Mouse (Mus musculus) neural tube, embryonic 15.5 days (tissue): Measurements from ENCODE around the gene Rasgef1b. TPM values are rescaled to one million over a fixed set of nuclear protein-coding genes. Genes with fewer than 3 reads are reported as not detected.
A peak's percentile ranks its signal among the peaks of the same experiment; 100 is the strongest.

Source experiments
- ATAC-seq: fragments of 200-750 bp; cut with Nextera tagmentation; 2 replicates; pipeline ENCODE4 v1.8.0; 2017; ENCODE audit warnings: mild to moderate bottlenecking, moderate TSS enrichment, moderate library complexity; ENCODE audit not compliant: low FRiP score
- H3K27ac ChIP-seq: fragments of 300-500 bp; sonication (generic); replicated peaks from 2 replicates; pipeline ENCODE4 v1.5.1; 2015; ENCODE audit warnings: mild to moderate bottlenecking, inconsistent platforms
- H3K27me3 ChIP-seq: fragments of 300-500 bp; sonication (generic); replicated peaks from 2 replicates; pipeline ENCODE4 v1.6.1; 2015; ENCODE audit warnings: inconsistent platforms
- H3K36me3 ChIP-seq: fragments of 300-500 bp; sonication (generic); 2 replicates; pipeline ENCODE4 v1.6.1; 2015; ENCODE audit warnings: inconsistent platforms
- H3K4me1 ChIP-seq: fragments of 300-500 bp; sonication (generic); 2 replicates; pipeline ENCODE4 v1.6.1; 2015; ENCODE audit warnings: inconsistent platforms
- H3K4me2 ChIP-seq: fragments of 300-500 bp; sonication (generic); 2 replicates; pipeline ENCODE4 v1.6.1; 2015; ENCODE audit warnings: inconsistent platforms, mild to moderate bottlenecking, moderate library complexity
- H3K4me3 ChIP-seq: fragments of 300-500 bp; sonication (generic); replicated peaks from 2 replicates; pipeline ENCODE4 v1.5.1; 2015; ENCODE audit warnings: mild to moderate bottlenecking, inconsistent platforms
- H3K9ac ChIP-seq: fragments of 300-500 bp; sonication (generic); replicated peaks from 2 replicates; pipeline ENCODE4 v1.6.1; 2015; ENCODE audit warnings: mild to moderate bottlenecking, inconsistent platforms
- H3K9me3 ChIP-seq: fragments of 300-500 bp; sonication (generic); replicated peaks from 2 replicates; pipeline ENCODE4 v1.6.1; 2016; ENCODE audit warnings: inconsistent platforms
- WGBS: fragments of 180-500 bp; shearing (Covaris S2); methylation state at CpG from one replicate; pipeline ENCODE4 v1.1.7; 2015; ENCODE audit warnings: mixed read lengths; 5-methylcytosine and 5-hydroxymethylcytosine counted together
- polyA plus RNA-seq: library from polyadenylated mRNA; unstranded; fragments of >200 nt; fragmentation: Nextera tagmentation; extraction: Ambion mirVana; gene quantifications from 2 replicates; pipeline ENCODE4 v1.2.1, GENCODE M21; 2015

Gene Rasgef1b
- polyA plus RNA-seq, 1 experiment from 2014 or later, result 53.9 TPM

DNA sequence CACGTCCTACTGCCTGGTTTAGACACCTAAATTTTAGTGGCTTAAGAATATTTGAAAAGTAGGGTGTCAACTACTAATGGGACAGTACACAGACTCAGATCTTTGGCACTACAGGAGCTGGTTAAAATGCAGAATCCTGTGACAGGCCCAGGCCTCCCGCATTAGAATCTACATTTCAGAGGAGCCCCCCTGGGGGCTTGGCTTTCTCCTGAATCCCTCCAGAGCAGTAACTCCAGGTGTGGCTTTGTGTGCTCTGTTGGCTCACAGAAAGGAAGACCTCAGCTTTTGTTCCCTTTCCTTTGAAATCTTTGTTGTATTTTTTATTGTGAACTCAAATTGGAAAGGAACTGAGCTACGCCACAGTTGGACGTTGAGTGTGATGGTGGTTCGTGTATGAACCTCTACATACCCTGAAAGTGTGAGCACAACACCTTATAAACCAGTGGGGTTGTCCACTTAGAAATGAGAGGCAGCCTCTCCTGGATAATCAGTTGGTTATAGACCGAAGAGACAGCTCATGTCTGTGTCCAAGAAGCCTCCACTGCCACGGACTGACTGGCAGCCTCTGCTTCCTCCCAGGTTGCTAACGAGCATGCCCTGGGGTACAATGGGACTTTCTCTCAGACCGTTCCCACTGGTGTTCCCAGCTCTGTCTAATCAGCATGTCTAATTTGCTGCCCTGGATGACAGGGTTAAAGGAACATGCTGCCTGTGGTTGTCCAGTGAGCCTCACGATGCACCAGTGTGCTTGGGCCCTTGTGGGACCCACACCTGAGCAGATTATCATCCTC lies 9.3 kb upstream of the Rasgef1b start:
- Histone ChIP-seq H3K9ac (no peak overlapping the region), H3K36me3 (no peaks in the 10 kb centered on the region), H3K27me3 (no peaks in the 10 kb centered on the region), H3K4me1 (peaks cover 10% of the 10 kb centered on the region; the same call in 1 of the 2 replicates), H3K4me2 (no peak overlapping the region), H3K4me3 (no peak overlapping the region), H3K9me3 (no peaks in the 10 kb centered on the region), H3K27ac (no peak overlapping the region)
- WGBS, result 20% methylated on average over 10 of the region's 10 CpGs
- no peak for ATAC-seq

DNA sequence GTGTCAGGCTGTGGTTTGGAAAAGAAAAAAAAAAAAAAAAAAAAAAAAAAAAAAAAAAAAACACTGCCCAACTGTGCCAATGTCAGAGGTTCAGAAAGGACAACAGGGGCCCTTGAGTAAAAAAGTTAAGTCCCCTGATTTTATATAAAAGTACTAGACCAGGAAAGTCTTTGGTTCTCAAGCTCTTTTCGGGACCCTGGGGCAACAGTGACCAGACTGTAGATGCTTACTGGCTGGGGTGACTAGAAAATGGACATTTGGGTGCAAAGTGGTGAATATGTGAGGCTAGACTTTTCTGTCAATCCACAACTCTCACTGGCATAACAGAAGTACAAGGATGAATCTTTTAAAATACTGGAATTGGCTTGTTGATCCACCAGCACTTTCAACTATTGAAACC lies 1.1 kb upstream of the Rasgef1b start:
- H3K9ac ChIP-seq, result no peak overlapping the region
- H3K4me3 ChIP-seq, result no peak overlapping the region
- H3K9me3 ChIP-seq, result no peaks in the 10 kb centered on the region
- H3K4me1 ChIP-seq, result peaks cover 30% of the 10 kb centered on the region
- no peaks in the 10 kb centered on the region for H3K27me3 ChIP-seq
- ATAC-seq, result no peak
- no peaks in the 10 kb centered on the region for H3K36me3 ChIP-seq
- no peak overlapping the region for H3K27ac ChIP-seq
- 81% methylated on average over 1 of the region's 1 CpGs for WGBS
- H3K4me2 ChIP-seq, result peak overlapping the region; percentile 95

DNA sequence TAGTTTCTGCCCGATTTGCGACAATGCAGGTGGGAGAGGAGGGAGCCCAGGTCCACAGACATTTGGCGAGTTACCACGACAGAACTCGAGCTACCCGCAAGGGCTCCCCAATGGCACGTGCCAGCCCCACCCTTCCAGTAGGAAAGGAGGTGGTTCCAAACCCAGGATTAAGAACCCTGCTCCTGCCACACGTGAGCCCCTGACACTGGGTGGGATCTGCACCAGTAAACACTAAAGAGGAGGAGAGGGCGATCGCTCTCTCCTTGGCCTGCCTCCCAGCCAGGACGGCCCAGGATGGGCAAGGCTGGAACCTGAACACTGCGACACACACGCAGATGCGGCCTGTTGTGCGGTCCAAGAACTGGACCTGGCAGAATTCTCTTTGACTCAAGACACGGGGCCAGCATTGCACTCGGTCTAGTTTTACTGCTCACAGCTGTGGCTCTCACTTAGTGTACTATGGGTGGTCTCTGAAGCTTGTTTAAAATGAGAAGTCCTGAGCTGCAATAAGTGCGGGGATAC lies 557 bp upstream of the Rasgef1b start:
- peak overlapping the region; percentile 42 for H3K9ac ChIP-seq
- peak overlapping the region; percentile 95 for H3K4me2 ChIP-seq
- no peaks in the 10 kb centered on the region for H3K36me3 ChIP-seq
- no peaks in the 10 kb centered on the region for H3K27me3 ChIP-seq
- ATAC-seq, result peak; percentile 57
- peaks cover 30% of the 10 kb centered on the region for H3K4me1 ChIP-seq
- no peaks in the 10 kb centered on the region for H3K9me3 ChIP-seq
- H3K4me3 ChIP-seq, result peak overlapping the region; percentile 84
- WGBS, result 3% methylated on average over 18 of the region's 18 CpGs
- H3K27ac ChIP-seq, result peak overlapping the region; percentile 72

DNA sequence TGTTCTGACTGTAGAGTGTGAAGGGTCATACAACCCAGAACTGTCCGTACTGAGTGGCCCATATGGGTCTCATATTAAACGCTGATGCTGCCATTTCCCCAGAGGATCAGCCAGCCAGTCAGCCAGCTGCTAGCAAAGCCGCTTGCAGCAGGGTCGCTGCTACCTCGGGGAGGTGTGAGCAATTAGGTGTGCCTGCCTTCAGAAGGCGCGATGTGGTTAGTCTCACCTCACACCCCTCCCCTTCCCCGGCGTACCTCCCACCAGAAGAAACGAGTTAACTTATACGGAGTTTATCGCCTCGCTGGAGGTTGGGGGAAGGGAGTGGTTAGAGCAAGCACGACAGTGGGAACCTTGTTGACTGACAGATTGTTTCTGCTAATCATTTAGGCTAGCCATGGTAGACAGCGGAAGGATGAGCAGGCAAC lies 826 bp downstream of the Rasgef1b start:
- Histone ChIP-seq H3K4me2 (peak overlapping the region; percentile 95), H3K4me1 (peaks cover 30% of the 10 kb centered on the region), H3K9me3 (no peaks in the 10 kb centered on the region), H3K27ac (peak overlapping the region; percentile 85), H3K4me3 (peak overlapping the region; percentile 84), H3K36me3 (no peaks in the 10 kb centered on the region), H3K9ac (peak overlapping the region; percentile 82), H3K27me3 (no peaks in the 10 kb centered on the region)
- WGBS, result under 1% methylated on average over 15 of the region's 15 CpGs
- peak; percentile 29 for ATAC-seq

DNA sequence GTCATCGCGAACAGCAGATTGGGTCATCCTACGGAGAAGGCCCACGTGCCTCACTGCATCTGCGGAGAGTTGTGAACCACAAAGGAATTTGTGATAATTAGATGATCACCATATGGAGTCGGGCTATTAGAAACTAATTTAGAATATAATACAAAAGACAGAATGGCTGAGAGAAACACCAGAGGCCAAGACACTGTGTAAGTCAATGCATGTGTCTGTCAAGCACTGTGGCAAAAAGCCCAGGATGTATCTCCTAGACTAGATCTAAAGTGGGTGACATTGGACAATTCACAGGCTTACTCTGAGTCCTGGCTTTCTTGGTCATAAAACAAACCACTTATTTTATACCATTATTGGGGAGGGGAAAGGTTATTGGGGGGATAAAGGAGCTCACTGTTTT lies 4.9 kb downstream of the Rasgef1b start:
- Histone ChIP-seq H3K27ac (no peak overlapping the region), H3K4me3 (no peak overlapping the region), H3K9me3 (no peaks in the 10 kb centered on the region), H3K4me2 (no peak overlapping the region), H3K9ac (no peak overlapping the region), H3K27me3 (no peaks in the 10 kb centered on the region), H3K4me1 (peaks cover 34% of the 10 kb centered on the region), H3K36me3 (no peaks in the 10 kb centered on the region)
- ATAC-seq, result no peak
- 41% methylated on average over 6 of the region's 6 CpGs for WGBS

DNA sequence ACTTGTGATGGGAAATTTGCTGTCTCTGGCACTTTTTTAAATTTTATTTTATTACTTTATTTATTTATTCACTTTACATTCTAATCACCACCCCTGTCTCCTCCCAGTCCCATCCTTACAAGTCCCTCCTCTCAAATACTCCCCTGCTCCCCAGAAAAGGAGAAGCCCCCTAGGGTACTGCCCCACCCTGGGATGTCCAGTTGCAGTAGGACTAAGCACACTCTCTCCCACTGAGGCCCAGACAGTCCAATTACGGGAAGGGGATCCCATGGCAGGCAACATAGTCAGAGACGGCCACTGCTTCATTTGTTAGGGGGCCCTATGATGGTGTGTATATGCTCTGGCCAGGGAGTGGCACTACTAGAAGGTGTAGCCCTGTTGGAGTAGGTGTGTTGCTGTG lies 6.6 kb downstream of the Rasgef1b start:
- Histone ChIP-seq H3K4me2 (no peak overlapping the region), H3K4me3 (no peak overlapping the region), H3K36me3 (no peaks in the 10 kb centered on the region), H3K4me1 (peaks cover 26% of the 10 kb centered on the region), H3K9ac (no peak overlapping the region), H3K9me3 (no peaks in the 10 kb centered on the region), H3K27me3 (no peaks in the 10 kb centered on the region), H3K27ac (no peak overlapping the region)
- 87% methylated on average over 2 of the region's 2 CpGs for WGBS
- ATAC-seq, result no peak

DNA sequence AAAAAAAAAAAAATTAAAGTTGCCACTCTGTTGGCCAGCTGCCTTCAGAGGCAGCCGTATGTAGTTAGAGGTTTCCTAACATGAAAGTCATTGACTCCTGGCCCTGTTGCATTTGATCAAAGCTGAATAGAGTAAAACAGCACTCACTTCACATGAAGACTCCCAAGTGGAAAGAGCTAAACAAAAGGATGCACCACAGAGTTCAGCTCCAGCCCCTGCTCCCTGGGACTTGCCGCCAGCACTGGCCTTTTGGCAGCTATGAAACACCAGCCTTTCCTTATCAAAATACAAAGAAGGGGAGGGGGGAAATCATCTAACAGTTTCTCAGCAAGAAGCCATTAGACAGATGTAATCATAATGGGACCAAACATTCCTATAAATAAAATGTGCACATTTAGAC lies 8.3 kb downstream of the Rasgef1b start:
- 32% methylated on average over 2 of the region's 2 CpGs for WGBS
- H3K27ac ChIP-seq, result no peak overlapping the region
- H3K4me2 ChIP-seq, result no peak overlapping the region

DNA sequence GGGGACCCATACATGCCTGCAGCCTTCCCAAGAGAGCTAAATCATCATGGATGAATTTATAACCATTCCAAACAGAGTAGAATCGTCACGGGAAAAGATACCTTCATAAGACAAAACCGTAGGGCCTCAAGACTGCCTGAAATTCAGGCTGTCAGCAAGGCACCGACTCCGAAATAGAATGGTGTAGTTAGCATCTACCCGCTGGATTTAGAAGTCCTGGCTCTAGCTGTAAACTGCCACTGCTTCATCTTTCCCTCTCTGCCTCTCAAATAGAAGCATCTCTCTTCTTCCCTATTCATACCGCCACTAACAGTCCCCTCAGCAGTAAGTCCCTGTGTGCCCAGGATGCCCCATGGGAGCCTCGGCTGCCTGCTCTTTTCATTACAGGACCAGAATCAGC lies 10.9 kb downstream of the Rasgef1b start:
- no peaks in the 10 kb centered on the region for H3K36me3 ChIP-seq
- H3K4me3 ChIP-seq, result no peak overlapping the region
- H3K4me2 ChIP-seq, result no peak overlapping the region
- H3K9ac ChIP-seq, result no peak overlapping the region
- H3K27me3 ChIP-seq, result no peaks in the 10 kb centered on the region
- peaks cover 29% of the 10 kb centered on the region for H3K4me1 ChIP-seq
- WGBS, result 57% methylated on average over 8 of the region's 8 CpGs
- no peak for ATAC-seq
- H3K9me3 ChIP-seq, result no peaks in the 10 kb centered on the region
- peak overlapping the region; percentile 33; the same call in 1 of the 2 replicates for H3K27ac ChIP-seq

More for the DNA sequence above, 8.3 kb downstream of the Rasgef1b start:
- Histone ChIP-seq H3K4me1 (peaks cover 18% of the 10 kb centered on the region), H3K36me3 (no peaks in the 10 kb centered on the region), H3K27me3 (no peaks in the 10 kb centered on the region), H3K9ac (no peak overlapping the region), H3K4me3 (no peak overlapping the region), H3K9me3 (no peaks in the 10 kb centered on the region)
- no peak for ATAC-seq

DNA sequence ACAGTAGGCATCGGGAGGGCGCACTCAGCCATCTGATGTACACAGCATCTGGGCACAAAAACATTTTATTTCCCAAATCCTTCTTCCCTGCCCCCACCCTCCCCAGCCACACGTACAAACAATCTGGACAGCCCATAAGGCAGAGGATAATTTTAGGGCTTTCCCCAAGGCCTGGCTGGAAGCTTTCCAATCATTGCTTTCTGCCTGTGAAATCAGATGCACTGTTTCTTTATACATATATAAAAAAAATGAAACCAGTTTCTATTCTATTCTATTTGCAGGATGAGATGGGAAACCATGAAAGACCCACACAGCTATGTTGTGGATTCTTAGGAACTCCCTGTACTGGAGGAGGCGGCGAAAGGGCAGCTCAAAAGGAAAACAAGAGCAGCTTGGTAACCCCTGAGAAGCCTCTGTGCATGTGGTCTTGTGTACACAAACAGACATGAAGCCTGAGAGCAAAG lies 13.6 kb downstream of the Rasgef1b start:
- ATAC-seq, result peak; percentile 46; the same call in 1 of the 2 replicates
- no peak overlapping the region for H3K4me3 ChIP-seq
- no peaks in the 10 kb centered on the region for H3K27me3 ChIP-seq
- peak overlapping the region; percentile 14; the same call in 1 of the 2 replicates for H3K9ac ChIP-seq
- WGBS, result 39% methylated on average over 5 of the region's 5 CpGs
- peak overlapping the region; percentile 65 for H3K27ac ChIP-seq
- 0 out of 2 replicates have a peak overlapping the region, but pooled peaks have one; percentile 19 for H3K4me2 ChIP-seq
- no peaks in the 10 kb centered on the region for H3K9me3 ChIP-seq
- no peaks in the 10 kb centered on the region for H3K36me3 ChIP-seq
- peaks cover 18% of the 10 kb centered on the region for H3K4me1 ChIP-seq

DNA sequence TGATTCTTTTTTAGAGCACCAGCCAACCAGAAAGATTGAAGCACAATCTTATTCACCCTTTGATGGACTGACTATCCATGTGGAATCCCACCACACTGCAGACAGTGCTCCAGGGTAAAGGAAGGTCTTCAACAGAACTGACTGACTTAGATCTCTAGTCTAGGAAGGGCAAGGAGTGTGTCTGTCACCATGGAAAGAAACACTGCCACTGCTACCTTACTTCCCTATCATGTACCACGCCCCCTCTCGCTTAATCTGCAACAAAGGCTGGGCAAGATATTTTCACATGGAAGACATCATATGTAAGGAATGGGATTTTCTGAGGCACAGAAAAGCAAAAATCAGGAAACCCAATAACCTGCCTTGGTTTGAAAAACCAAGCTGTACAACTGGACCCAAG lies 16.9 kb downstream of the Rasgef1b start:
- H3K27ac ChIP-seq, result no peak overlapping the region
- peaks cover 13% of the 10 kb centered on the region for H3K4me1 ChIP-seq
- 96% methylated on average over 2 of the region's 2 CpGs for WGBS
- no peaks in the 10 kb centered on the region for H3K36me3 ChIP-seq
- no peak overlapping the region for H3K9ac ChIP-seq
- ATAC-seq, result no peak
- H3K4me3 ChIP-seq, result no peak overlapping the region
- H3K27me3 ChIP-seq, result no peaks in the 10 kb centered on the region
- no peaks in the 10 kb centered on the region for H3K9me3 ChIP-seq
- no peak overlapping the region for H3K4me2 ChIP-seq

DNA sequence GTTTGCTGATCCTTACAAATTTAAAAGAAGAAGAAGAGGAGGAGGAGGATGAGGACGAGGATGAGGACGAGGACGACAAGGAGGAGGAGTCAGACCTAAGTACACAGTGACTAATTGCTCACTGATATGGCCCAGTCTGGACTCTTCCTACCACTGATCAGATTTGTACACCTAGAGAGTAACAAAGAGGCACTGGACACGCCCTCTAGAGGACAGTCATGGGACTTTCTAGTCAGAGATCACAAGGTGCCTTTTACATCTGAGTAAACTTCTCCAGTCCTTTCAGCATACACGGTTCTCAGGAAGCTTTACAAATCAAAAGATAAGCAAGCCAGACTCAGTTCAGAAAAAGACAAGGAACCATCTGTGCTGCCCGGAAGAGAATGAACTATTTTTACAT lies 20.2 kb downstream of the Rasgef1b start:
- 0 out of 2 replicates have a peak, but pooled peaks cover under 1% of the 10 kb centered on the region for H3K4me1 ChIP-seq
- ATAC-seq, result no peak
- H3K9ac ChIP-seq, result no peak overlapping the region
- no peaks in the 10 kb centered on the region for H3K9me3 ChIP-seq
- no peak overlapping the region for H3K27ac ChIP-seq
- H3K27me3 ChIP-seq, result no peaks in the 10 kb centered on the region
- no peaks in the 10 kb centered on the region for H3K36me3 ChIP-seq
- no peak overlapping the region for H3K4me2 ChIP-seq
- 47% methylated on average over 6 of the region's 6 CpGs for WGBS
- H3K4me3 ChIP-seq, result no peak overlapping the region

DNA sequence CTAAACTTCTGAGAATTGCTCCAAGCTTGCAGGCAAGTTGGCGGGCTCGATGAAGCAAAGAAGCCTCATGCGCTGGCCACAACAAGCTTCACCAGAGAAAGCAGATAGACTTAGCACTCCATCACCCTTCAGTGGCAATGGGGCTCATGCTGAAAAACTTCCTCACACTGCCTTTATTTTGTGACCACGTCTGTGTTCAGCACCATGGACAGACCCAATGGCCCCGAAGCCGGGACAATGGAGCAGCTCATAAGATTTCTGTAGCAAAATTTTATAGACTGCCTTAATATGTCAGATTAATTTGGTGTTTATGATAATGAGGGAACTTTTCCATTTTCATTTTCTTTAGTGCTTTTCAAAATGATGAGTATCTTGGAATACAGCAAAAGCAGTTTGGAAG lies 21.6 kb downstream of the Rasgef1b start:
- Histone ChIP-seq H3K4me3 (no peak overlapping the region), H3K9ac (no peak overlapping the region)

More for the DNA sequence above, 21.6 kb downstream of the Rasgef1b start:
- WGBS, result 40% methylated on average over 6 of the region's 6 CpGs
- Histone ChIP-seq H3K9me3 (no peaks in the 10 kb centered on the region), H3K4me2 (no peak overlapping the region), H3K27me3 (no peaks in the 10 kb centered on the region), H3K27ac (no peak overlapping the region), H3K36me3 (no peaks in the 10 kb centered on the region), H3K4me1 (no peaks in the 10 kb centered on the region)
- ATAC-seq, result no peak
